Mouse (Mus musculus) CH12.LX (cell line): Measurements from ENCODE around the gene Syt2.

Experiments used
- CHD2 ChIP-seq: IDR thresholded peaks from 2 replicates; pipeline ENCODE4 v1.6.1; 2011; ENCODE audit warnings: low read length, improper control_type of control experiment
- CTCF ChIP-seq, 2 experiments: IDR thresholded peaks in 1 of 2; conservative IDR thresholded peaks in 1 of 2; 2 replicates each; pipeline ENCODE4 v1.5.1; 2011 to 2012; ENCODE audit warnings: low read depth in 2 of 2, low read length in 2 of 2, improper control_type of control experiment in 1 of 2, inconsistent platforms in 1 of 2, mild to moderate bottlenecking in 1 of 2, moderate library complexity in 1 of 2
- MAFK ChIP-seq: IDR thresholded peaks from 2 replicates; pipeline ENCODE4 v1.6.1; 2011; ENCODE audit warnings: low read length, improper control_type of control experiment; ENCODE audit not compliant: insufficient replicate concordance
- NELFE ChIP-seq: IDR thresholded peaks from 2 replicates; pipeline ENCODE4 v1.6.1; 2011; ENCODE audit warnings: low read depth, low read length, improper control_type of control experiment
- USF2 ChIP-seq: conservative IDR thresholded peaks from 2 replicates; pipeline ENCODE4 v1.6.1; 2011; ENCODE audit warnings: low read depth, low read length, improper control_type of control experiment

GRCm38 (mm10) chr1:134696302-134696701 is 49.8 kb downstream of the Syt2 start:
- TF ChIP-seq USF2 (no peak), CTCF (conservative IDR thresholded peaks at IDR 0.05 in 1 of 2, IDR thresholded peaks at IDR 0.05 in 1 of 2; ENCODE audit: low read depth in 2 of 2, low read length in 2 of 2) (no peak), MAFK (no peak), NELFE (no peak), CHD2 (no peak)
